Mouse (Mus musculus) embryonic fibroblast, embryonic 13.5 days (primary cell): Measurements from ENCODE around the gene Sept1.

ENCODE experiments used
- CTCF ChIP-seq: IDR thresholded peaks from 2 replicates; pipeline ENCODE4 v1.5.1; 2011; ENCODE audit warnings: mild to moderate bottlenecking, control low read depth, low read length, moderate library complexity, borderline replicate concordance; ENCODE audit not compliant: insufficient read depth
- POLR2A ChIP-seq: IDR thresholded peaks from 2 replicates; pipeline ENCODE4 v1.6.1; 2011; ENCODE audit warnings: low read depth, mild to moderate bottlenecking, control low read depth, low read length, moderate library complexity

DNA sequence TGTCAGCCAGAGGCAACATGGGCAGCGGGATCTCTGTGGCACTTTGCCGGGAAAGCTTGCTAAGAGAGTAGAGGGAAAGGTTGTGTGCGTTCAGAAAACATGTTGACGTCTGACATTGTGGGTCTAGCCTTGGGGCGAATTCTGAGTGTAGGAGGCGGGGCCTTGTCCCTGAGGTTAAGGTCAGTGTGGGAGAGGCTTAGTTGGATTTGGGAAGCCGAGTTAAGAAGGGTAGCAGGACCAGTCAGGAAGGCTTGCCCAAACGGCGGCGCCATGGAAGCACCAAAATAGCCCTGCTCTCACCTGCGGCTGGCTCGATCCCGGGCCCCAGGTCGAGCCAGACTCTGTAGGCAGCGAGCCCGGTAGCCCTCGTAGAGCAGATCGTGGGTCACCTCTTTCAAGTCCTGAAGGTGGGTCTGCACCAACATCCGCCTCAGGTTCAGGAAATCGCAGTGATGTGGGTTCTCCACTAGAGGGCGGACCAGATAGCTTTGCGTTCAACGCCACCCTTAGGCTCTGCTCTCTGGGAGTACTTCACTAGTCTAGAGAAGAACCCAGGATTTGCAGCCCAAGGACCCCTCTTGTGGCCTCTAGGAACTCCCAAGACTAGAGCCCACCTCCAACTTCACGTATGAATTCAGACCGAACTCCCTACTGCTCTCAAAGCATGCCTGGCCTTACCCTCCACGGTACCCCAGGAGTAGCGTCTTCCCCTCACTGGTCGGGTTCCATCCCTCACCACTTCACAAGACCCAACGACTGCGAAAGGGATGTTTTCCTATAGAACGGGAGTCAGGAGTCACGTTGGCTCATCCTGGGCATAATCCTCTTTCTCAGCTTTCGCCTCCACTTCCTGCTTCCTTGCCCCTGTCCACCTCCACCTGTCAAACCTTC is 17.7 kb downstream of the Sept1 start:
- TF ChIP-seq CTCF (peak; percentile 90), POLR2A (no peak)
